Mouse (Mus musculus): ENCODE data around the gene Abca6.

Gene Abca6

DNA sequence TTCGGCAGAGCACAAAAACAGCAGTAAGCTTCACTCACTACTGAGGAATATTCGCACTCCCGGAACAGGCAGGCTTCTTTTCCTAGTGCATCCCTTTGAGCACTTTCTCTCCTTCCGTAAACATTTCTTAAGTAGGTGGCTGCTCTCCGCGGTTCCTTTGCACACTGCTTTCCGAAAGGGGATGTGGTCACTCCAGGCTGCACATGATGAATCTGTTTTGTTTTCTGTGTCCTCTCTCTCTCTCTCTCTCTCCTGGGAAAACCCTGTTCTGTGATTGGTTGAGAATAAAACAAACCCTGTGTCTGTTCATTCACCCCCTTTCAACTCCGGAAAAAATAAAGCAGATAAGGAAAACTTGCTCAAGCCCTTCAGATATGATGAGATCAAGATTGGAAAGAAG lies at the start of gene Abca6:
Gene Abca6 (minus strand): TSS at position 243 of the 400 bp plus-strand sequence.
- peak; percentile 7 for DNase-seq (ENCODE audit: low spot score)

- DNase-seq (ENCODE audit: low spot score): no peak
Measured at GRCm38 (mm10) chr11:110297917-110298533, 46.4 kb upstream of the Abca6 start.

DNA sequence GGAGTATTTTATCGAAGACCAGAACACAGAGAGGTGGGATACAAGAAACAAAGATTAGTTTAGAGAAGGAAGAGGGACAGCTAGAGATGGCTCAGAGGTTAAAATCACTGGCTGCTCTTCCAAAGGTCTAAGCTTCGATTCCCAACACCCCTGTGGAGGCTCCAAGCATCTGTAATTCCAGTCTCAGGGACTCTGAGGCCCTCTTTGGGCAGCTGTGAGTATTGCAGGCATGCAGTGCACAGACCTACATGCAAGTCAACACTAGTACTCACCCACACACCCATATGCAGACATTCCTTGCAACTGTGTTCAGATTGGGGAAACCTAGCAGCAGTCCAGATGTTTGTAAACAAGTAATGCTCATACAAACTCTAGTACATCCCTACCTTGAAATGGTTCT lies 39.0 kb upstream of the Abca6 start:
- DNase-seq (ENCODE audit: low spot score): no peak

GRCm38 (mm10) chr11:110288423-110288822 lies 36.8 kb upstream of the Abca6 start:
- no peak for DNase-seq (ENCODE audit: low spot score)

- DNase-seq (ENCODE audit: low spot score): no peak
Measured at GRCm38 (mm10) chr11:110287694-110288093, 36.1 kb upstream of the Abca6 start.

DNA sequence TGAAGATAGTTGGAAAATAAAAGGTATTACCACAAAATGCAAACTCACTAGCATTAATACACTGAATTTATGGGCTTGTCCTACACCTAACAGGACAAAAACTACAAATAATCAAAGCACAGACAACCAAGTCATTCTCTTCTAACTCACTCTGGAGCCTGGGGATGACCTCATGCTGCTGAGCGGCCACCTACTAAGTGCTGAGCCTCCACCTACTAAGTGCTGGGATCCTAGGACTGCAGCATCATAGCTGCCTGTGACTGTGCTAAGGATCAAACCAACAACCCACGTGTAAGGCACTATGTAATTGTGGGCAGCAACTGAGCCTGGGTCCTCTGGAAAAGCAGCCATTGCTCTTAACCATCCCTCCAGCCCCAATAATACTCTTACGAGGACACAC lies 34.8 kb upstream of the Abca6 start:
- no peak for DNase-seq (ENCODE audit: low spot score)

DNA sequence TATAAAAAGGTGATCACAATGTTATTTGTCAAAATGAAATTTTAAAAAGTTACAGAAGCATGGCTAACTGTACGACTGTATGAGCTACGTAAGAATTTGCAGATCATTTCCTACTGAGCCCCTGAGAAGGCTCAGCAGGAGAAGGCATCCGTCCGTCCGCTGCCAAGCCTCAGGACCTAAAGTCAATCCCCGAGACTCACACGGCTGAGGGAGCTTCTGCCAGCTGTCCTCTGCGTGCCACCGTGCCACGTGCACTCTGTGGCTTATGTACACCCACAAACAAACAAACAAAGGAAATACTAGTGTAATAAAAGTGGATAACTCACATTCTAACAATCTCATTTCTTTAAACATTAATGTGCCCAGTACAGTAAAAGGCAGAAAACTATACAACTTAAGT lies 33.3 kb upstream of the Abca6 start:
- no peak for DNase-seq (ENCODE audit: low spot score)

DNA sequence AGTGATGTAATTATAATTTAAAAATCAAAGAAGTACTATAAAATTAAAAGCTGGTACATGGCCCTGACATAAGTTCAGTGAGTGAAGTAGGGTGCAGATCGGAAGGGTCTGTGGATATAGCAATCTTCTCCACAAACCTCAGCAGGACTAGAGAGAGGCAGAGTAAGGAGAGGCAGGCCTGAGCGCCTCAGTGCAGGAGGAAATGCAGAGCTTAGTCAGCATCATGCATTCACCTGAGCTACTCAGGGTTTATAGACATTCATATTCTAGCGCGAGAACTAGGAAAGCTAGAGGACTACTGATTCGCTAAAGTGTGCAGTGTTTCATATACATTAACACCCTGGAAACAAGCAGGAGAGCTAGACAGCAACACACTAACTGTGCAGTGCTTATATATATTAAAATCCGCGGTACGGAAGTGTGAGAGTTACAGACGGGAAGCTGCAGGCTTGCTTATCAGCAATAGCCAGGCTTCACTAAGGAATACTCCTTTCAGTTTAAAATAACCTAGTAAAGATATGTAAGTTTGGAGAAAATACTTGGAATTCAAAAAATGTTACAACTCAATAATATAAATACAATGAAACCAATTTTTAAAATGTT lies 32.7 kb upstream of the Abca6 start:
- DNase-seq (ENCODE audit: low spot score): no peak

- DNase-seq (ENCODE audit: low spot score): no peak
Measured at GRCm38 (mm10) chr11:110274794-110275193, 23.2 kb upstream of the Abca6 start.

DNA sequence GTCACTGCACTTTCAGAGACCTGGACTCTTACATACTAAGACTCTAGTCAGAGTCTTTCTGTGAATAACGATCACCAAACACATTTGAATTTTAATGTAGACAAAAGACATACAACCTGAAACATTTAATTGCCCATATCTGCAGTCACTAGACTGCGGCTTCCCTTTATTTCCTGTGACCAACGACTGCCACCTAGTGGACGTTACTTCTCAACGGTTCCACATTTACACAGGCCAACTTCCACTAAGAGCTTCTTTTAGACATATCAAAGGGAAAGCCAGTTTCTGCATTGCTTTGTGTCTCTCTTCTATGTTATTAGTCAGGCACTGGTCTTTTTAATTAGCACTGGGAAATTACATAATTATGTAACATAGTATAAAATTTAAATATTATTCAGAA lies 20.2 kb upstream of the Abca6 start:
- peak; percentile 34 for DNase-seq (ENCODE audit: low spot score)

GRCm38 (mm10) chr11:110268244-110268844 lies 16.8 kb upstream of the Abca6 start:
- DNase-seq (ENCODE audit: low spot score): peak; percentile 79

GRCm38 (mm10) chr11:110267232-110267631 lies 15.7 kb upstream of the Abca6 start:
- no peak for DNase-seq (ENCODE audit: low spot score)

GRCm38 (mm10) chr11:110266757-110267156 lies 15.2 kb upstream of the Abca6 start:
- no peak for DNase-seq (ENCODE audit: low spot score)

GRCm38 (mm10) chr11:110261867-110262266 lies 10.3 kb upstream of the Abca6 start:
- no peak for DNase-seq (ENCODE audit: low spot score)

DNA sequence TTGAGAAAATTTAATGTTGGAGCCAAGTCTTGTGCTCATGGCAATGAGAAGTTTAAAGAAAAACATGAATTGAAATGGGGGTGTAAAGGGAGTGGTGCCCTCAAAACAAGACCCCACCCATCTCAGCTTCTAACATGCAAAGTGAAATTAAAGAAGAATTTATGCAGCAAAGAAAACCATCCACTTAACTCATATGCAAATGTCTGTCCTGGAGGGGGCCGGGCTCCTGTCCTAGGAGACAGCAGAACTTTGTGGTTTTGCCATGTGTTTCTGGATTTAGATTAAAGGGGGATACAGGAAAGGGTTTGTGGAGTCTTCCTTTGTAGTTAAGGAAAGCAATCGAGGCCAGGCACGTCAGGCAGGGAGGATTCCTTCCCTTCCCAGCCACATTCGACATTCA lies 6.3 kb upstream of the Abca6 start:
- DNase-seq (ENCODE audit: low spot score): no peak

DNA sequence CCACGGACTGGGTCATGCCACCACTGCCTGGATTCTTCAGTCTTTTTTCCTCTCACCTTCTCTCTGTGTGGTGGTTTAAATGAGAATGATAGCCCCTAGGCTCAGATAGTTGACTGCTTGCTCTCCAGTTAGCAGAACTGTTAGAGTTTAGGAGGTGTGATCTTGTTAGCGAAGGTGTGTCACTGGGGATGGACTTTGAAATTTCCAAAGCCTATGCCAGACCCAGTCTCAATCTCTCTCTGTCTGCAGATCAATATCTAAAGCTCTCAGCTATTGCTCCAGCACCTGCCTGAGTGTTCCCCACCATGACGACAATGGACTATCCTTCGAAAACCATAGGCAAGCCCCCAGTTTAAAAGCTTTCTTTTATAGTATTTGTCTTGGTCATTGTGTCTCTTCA lies 5.5 kb upstream of the Abca6 start:
- no peak for DNase-seq (ENCODE audit: low spot score)

- no peak for DNase-seq (ENCODE audit: low spot score)
Measured at GRCm38 (mm10) chr11:110252256-110252655, 680 bp upstream of the Abca6 start.

DNA sequence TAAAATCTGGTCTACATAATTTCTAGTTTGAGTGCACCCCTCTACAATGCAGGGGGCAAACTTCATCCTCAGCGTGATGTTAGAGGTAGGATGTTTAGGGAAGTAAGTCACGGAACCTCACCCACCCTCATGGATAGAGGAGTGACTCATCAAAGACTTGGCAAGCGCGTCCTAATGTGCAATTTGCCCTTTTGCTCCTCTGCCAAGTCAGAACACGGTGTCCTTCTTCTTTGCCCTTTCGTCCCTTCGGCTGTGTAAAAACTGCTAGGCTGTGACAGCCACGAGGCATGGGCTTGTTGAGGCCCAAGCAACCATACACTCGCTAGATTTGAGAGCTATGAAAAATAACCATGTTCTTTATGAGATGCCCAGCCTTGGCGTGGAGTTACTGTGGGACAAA lies 6.8 kb downstream of the Abca6 start:
- DNase-seq (ENCODE audit: low spot score): no peak

- peak; percentile 19 for DNase-seq (ENCODE audit: low spot score)
Measured at GRCm38 (mm10) chr11:110237466-110237865, 14.1 kb downstream of the Abca6 start.

DNA sequence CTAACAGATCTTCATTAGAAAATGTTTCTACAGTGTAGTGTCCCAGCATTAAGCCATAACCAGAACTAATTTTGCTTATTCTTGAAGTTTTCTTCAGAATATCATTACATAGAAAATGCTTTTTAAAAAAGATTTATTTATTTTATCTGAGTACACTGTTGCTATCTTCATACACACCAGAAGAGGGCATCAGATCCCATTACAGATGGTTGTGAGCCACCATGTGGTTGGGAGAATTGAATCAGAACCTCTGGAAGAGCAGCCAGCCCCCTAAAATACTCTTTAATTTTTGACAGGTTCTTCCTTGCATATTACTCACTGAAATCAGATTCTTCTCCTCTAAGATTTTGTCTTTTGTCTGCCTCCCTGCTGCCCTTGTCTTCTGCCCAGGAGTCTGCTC lies 18.6 kb downstream of the Abca6 start:
- no peak for DNase-seq (ENCODE audit: low spot score)

- no peak for DNase-seq (ENCODE audit: low spot score)
Measured at GRCm38 (mm10) chr11:110217118-110217517, 34.5 kb downstream of the Abca6 start.

DNA sequence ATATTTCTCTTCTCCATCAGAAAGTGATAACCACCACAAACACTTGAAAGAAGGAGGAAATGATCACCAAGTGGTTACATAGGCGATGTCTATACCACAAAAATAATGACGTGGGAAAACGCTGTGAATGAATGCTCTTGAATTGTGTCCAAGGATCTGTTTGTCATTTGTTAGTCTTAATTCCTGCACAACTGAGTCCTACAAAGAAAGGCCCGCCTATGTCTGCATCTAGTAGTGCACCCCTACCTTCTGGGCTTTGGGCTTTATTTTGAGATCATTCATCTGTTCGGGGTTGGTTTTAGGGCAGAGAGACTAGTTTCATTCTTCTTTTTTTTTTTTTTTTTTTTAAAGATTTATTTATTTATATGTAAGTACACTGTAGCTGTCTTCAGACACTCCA lies 47.6 kb downstream of the Abca6 start:
- no peak for DNase-seq (ENCODE audit: low spot score)

- no peak for DNase-seq (ENCODE audit: low spot score)
Measured at GRCm38 (mm10) chr11:110198882-110199281, 52.7 kb downstream of the Abca6 start.
